Mouse (Mus musculus) forebrain, embryonic 14.5 days (tissue): ENCODE measurements at regions not wholly inside any gene's neighbourhood (a gene's known extent, or its start where the extent isn't known, plus 50 kb on each side); places are given as distances from the start of the nearest gene placed in this dataset.

ENCODE experiments used
- ATAC-seq: fragments of 200-750 bp; cut with Nextera tagmentation; 2 replicates; pipeline ENCODE4 v1.8.0; 2017; ENCODE audit warnings: mild to moderate bottlenecking, moderate library complexity
- DNase-seq: peaks from one replicate; pipeline ENCODE4 v3.0.0-alpha.2; 2015; ENCODE audit warnings: low spot score
- H3K27ac ChIP-seq: fragments of 300-500 bp; sonication (generic); 2 replicates; pipeline ENCODE4 v1.5.1; 2014; ENCODE audit warnings: low read depth, mild to moderate bottlenecking, control low read depth, low read length, moderate library complexity
- H3K27me3 ChIP-seq: fragments of 300-500 bp; sonication (generic); replicated peaks from 2 replicates; pipeline ENCODE4 v1.6.1; 2014; ENCODE audit warnings: low read length, control low read depth, mixed read lengths; ENCODE audit not compliant: control insufficient read depth, insufficient read depth
- H3K36me3 ChIP-seq: fragments of 300-500 bp; sonication (generic); 2 replicates; pipeline ENCODE4 v1.6.1; 2014; ENCODE audit warnings: low read length, control low read depth; ENCODE audit not compliant: control insufficient read depth, insufficient read depth
- H3K4me1 ChIP-seq: fragments of 300-500 bp; sonication (generic); 2 replicates; pipeline ENCODE4 v1.6.1; 2014; ENCODE audit warnings: antibody characterized with exemption, low read length, control low read depth; ENCODE audit not compliant: control insufficient read depth, insufficient read depth
- H3K4me2 ChIP-seq: fragments of 300-500 bp; sonication (generic); 2 replicates; pipeline ENCODE4 v1.6.1; 2014; ENCODE audit warnings: mild to moderate bottlenecking, control low read depth, low read length
- H3K4me3 ChIP-seq: fragments of 300-500 bp; sonication (generic); 2 replicates; pipeline ENCODE4 v1.5.1; 2014; ENCODE audit warnings: low read depth, low read length, control low read depth
- H3K9ac ChIP-seq: fragments of 300-500 bp; sonication (generic); 2 replicates; pipeline ENCODE4 v1.6.1; 2014; ENCODE audit warnings: mild to moderate bottlenecking, low read length, control low read depth, moderate library complexity
- H3K9me3 ChIP-seq: fragments of 300-500 bp; sonication (generic); replicated peaks from 2 replicates; pipeline ENCODE4 v1.6.1; 2016; ENCODE audit warnings: low read length, control low read depth, mixed read lengths; ENCODE audit not compliant: control insufficient read depth
- WGBS: fragments of 180-500 bp; shearing (Covaris S2); extraction: QIAGEN DNeasy Blood & Tissue Kit; methylation state at CpG from one replicate; pipeline ENCODE4 v1.1.7; 2014; 5-methylcytosine and 5-hydroxymethylcytosine counted together

DNA sequence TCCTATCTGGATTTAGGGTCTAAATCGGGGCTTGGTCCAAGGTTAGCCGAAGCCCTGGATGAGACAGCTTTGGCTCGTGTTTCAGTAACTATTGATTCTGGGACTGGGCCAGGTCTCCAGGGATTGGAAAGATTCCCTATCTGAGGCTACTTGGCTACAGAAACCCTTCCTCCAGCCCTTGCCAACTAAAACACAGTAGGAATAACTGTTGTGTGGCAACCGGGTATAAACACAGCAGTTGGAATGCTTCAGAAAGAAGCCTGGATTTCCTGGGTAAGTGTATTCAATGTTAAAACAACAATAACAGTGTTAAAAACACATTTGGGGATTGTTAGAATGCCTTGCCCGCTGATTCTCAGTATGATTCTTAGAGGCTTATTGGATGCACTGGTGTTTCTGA is 398.8 kb downstream of the Mtx2 start:
- Histone ChIP-seq H3K27me3 (no peaks in the 10 kb centered on the region), H3K9ac (no peak overlapping the region), H3K36me3 (no peaks in the 10 kb centered on the region), H3K27ac (no peak overlapping the region), H3K4me3 (no peak overlapping the region), H3K9me3 (no peaks in the 10 kb centered on the region), H3K4me1 (peaks cover 9% of the 10 kb centered on the region), H3K4me2 (no peak overlapping the region)
- ATAC-seq (peak; percentile 57; the same call in 1 of the 2 replicates), DNase-seq (peak; percentile 65)
- WGBS = 54% methylated on average over 5 of the region's 5 CpGs

DNA sequence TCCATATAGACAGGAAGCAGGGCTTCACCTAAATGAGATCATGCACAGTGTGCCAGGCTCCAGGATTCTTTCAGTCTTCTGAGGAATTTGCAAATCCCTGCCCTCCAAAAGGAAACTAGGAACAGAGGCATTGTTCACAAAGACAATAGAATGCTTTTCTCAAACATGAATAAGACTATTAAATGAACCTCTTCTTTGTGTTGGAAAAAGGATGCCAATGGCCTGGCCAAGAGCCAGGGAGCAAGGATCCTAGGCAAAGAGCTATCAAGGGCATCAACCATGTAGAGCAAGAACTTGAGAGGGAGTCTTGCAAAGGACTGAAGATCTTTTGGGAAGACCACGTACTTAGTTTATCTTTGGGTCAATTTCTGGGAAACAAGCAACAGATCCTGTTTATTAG is 415.4 kb downstream of the Mtx2 start:
- no peak for DNase-seq
- 68% methylated on average over 1 of the region's 1 CpGs for WGBS
- Histone ChIP-seq H3K36me3 (no peaks in the 10 kb centered on the region), H3K4me1 (peaks cover 22% of the 10 kb centered on the region), H3K9ac (no peak overlapping the region), H3K9me3 (no peaks in the 10 kb centered on the region), H3K4me3 (no peak overlapping the region), H3K27ac (no peak overlapping the region), H3K27me3 (no peaks in the 10 kb centered on the region), H3K4me2 (no peak overlapping the region)
- ATAC-seq = no peak

DNA sequence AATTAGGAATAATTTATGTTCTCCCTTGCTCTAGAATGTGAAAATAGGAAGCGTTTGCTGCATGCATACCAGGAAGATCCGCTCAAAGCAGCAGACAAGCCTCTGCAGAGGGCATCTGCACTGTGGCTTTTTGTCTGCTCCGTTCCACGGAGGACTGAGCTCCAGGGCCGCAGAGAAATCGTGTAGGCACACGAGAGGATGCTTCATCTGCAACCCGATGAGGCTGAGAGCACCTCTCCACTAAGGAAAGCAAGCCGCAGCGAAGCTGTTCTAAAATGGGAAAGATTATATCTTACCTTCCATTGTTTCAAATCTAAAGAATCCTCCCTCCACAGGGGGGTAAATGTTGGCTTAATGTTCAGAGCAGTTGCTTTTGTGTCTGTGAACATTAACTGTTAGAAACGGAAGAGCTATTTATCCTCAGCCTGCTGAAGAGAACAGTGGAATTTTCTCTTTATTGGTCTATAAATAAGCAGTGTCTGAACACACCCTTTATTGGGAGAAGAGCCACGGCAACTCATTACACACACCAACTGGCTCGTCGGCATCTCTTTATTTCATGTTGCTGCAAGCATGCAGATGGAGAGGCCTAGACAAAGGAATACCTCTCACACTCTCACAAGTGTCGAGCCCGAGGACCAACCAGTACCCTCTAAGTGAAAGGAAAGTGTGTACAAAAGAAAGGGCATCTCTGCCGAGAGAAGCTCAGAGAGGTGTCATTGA is 414.6 kb upstream of the Hnrnpa3 start:
- H3K27ac ChIP-seq = peak overlapping the region; percentile 75
- 36% methylated on average over 17 of the region's 17 CpGs for WGBS
- no peaks in the 10 kb centered on the region for H3K9me3 ChIP-seq
- peak overlapping the region; percentile 33 for H3K9ac ChIP-seq
- H3K4me1 ChIP-seq = peaks cover 34% of the 10 kb centered on the region
- H3K4me2 ChIP-seq = 0 out of 2 replicates have a peak overlapping the region, but pooled peaks have one; percentile 7
- no peaks in the 10 kb centered on the region for H3K27me3 ChIP-seq
- no peak overlapping the region for H3K4me3 ChIP-seq
- no peaks in the 10 kb centered on the region for H3K36me3 ChIP-seq
- peak; percentile 62 for DNase-seq
- ATAC-seq = peak; percentile 24; the same call in 1 of the 2 replicates

DNA sequence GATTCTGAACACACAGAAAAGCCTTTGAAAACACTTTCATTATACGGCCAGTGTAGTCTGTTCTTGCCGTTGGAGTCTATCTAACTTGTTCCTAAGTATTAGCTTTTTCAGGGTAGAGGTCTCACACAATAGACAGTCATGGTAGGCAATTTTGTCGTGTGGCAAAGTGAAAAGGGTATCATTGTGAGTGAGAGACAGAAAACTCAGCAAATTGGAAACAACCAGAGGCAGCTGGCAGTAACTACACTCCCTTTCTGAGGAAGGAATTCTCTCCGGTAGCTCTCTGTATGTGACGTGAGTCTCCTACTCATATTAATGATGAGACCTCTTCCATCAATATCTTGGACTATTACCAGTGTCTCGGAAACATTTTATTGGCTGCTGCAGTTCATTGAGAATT is 413.8 kb upstream of the Hnrnpa3 start:
- peaks cover 34% of the 10 kb centered on the region for H3K4me1 ChIP-seq
- ATAC-seq = no peak
- H3K4me3 ChIP-seq = no peak overlapping the region
- no peak overlapping the region for H3K9ac ChIP-seq
- no peaks in the 10 kb centered on the region for H3K27me3 ChIP-seq
- no peaks in the 10 kb centered on the region for H3K36me3 ChIP-seq
- H3K27ac ChIP-seq = peak overlapping the region; percentile 75
- peak; percentile 55 for DNase-seq
- no peaks in the 10 kb centered on the region for H3K9me3 ChIP-seq
- H3K4me2 ChIP-seq = no peak overlapping the region
- WGBS = 33% methylated on average over 6 of the region's 6 CpGs

DNA sequence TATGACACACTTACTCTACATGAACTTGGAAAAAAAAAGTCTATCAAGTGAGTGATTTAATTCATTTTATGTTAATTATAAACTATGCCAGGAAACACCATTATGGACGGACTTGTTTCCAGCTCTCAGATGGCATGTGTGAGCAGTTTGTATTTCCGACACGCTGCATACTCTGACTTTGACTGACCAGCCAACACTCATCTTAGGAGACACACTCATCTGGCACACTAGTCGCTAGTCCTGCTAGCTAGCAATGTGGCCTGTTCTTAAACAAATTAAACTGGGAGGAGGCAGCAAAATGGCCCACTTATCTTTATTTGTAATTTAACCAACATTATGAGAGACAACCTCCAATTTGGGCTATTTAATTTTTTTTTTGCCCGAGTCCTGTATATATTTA is 413.4 kb upstream of the Hnrnpa3 start:
- peaks cover 34% of the 10 kb centered on the region for H3K4me1 ChIP-seq
- H3K27ac ChIP-seq = peak overlapping the region; percentile 75
- ATAC-seq = peak; percentile 38; the same call in 1 of the 2 replicates
- peak overlapping the region; percentile 40 for H3K4me2 ChIP-seq
- 0 out of 2 replicates have a peak overlapping the region, but pooled peaks have one; percentile 18 for H3K9ac ChIP-seq
- no peak overlapping the region for H3K4me3 ChIP-seq
- no peaks in the 10 kb centered on the region for H3K9me3 ChIP-seq
- 41% methylated on average over 5 of the region's 5 CpGs for WGBS
- no peaks in the 10 kb centered on the region for H3K27me3 ChIP-seq
- no peaks in the 10 kb centered on the region for H3K36me3 ChIP-seq
- DNase-seq = no peak

DNA sequence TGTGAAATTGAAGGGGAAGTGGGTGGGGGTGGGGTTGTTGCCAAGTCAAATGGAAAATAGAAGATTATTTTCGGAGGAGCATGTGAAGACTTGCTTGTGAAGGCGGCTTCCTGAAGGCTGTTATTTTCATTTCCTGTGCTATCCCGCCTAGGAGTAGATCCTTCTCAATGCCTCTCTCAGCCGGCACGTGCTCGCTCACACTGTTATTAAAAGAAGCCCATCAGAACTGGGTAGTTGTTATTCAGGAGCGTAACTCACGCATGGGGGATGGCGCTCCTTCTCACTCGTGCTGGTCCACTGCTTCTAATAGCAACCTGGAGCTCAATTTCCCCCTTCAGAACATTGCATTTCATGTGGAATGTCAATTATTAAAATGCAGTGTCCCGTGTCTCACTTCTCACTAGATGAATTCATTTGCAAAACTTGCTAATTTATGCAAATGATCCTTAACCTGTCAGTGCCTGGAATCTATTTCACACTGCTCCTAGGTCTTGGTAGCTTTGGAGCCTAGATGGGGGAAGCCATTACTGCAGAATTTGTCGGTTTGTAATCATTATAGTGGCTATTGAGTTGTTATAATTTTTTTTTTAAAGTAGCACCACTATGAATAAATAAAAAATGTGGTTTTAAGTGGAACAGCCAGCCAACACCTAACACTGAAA is 412.8 kb upstream of the Hnrnpa3 start:
- H3K9ac ChIP-seq = peak overlapping the region; percentile 18; the same call in 1 of the 2 replicates
- H3K27me3 ChIP-seq = no peaks in the 10 kb centered on the region
- no peak overlapping the region for H3K4me3 ChIP-seq
- DNase-seq = peak; percentile 89
- H3K36me3 ChIP-seq = no peaks in the 10 kb centered on the region
- peaks cover 34% of the 10 kb centered on the region for H3K4me1 ChIP-seq
- H3K4me2 ChIP-seq = peak overlapping the region; percentile 40
- WGBS = 3% methylated on average over 12 of the region's 12 CpGs
- H3K9me3 ChIP-seq = no peaks in the 10 kb centered on the region
- peak; percentile 89 for ATAC-seq
- H3K27ac ChIP-seq = peak overlapping the region; percentile 75

DNA sequence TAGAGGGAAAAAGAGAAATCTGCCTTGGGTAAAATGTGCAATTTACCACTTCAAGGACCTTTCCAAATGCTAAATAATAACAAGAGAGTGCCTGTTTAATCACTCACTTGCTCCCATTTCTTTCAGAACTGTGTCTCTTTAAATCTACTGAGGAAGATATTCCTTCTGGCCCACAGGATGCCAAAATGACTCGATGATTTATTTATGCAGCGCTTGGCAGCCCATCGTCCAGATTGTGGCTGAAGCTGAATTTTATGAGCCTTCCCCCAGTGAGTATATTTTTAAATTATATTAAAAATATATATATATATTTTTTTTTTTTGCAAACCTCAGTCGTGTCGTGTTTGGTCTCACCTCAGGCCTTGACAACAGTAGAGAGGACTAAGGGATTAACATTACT is 410.8 kb upstream of the Hnrnpa3 start:
- H3K9me3 ChIP-seq = no peaks in the 10 kb centered on the region
- ATAC-seq (no peak), DNase-seq (peak; percentile 58)
- no peak overlapping the region for H3K9ac ChIP-seq
- no peaks in the 10 kb centered on the region for H3K27me3 ChIP-seq
- peaks cover 34% of the 10 kb centered on the region for H3K4me1 ChIP-seq
- H3K4me3 ChIP-seq = no peak overlapping the region
- no peaks in the 10 kb centered on the region for H3K36me3 ChIP-seq
- H3K4me2 ChIP-seq = no peak overlapping the region
- no peak overlapping the region; the same call in 1 of the 2 replicates for H3K27ac ChIP-seq
- 22% methylated on average over 5 of the region's 5 CpGs for WGBS

DNA sequence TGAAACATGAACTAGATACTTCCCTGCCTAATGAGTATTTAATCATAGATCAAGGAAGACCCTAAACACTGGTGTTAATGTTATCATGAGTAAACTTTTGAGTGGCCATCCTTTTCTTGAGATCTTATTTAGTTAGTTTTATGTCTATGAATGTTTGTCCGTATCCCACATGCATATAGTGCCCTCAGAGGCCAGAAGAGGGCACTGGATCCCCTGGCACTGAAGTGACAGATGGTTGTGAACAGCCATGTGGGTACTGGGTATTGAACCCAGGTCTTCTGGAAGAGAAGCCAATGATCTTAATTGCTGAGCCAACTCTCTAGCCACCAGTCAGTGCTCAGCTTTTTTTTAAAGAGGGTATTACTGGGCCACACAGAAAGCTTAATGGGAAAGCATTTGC is 408.6 kb upstream of the Hnrnpa3 start:
- Histone ChIP-seq H3K4me2 (no peak overlapping the region), H3K9me3 (no peaks in the 10 kb centered on the region), H3K27me3 (no peaks in the 10 kb centered on the region), H3K36me3 (no peaks in the 10 kb centered on the region), H3K4me3 (no peak overlapping the region), H3K9ac (no peak overlapping the region), H3K27ac (no peak overlapping the region), H3K4me1 (peaks cover 16% of the 10 kb centered on the region)
- ATAC-seq (no peak), DNase-seq (no peak)
- WGBS = 96% methylated on average over 1 of the region's 1 CpGs

DNA sequence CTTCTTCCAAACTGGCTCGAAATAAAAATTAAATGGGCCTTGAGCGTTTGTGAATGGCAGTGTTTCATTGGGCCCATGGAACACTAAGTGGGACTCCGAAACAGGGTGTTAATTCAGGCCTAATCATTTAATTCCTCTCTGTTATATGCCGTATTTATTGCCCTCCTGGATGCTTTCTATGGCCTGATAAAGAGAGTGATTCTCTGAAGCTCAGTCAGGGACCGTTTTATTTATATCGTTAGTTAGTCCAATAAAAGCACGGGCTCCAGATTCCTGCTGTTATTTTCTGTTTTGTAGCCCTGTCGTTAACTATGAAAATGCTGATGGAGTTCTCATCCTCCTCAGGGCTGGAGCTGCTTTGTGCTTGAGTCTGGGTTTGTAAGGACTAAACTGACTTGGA is 406.2 kb upstream of the Hnrnpa3 start:
- Histone ChIP-seq H3K4me3 (no peak overlapping the region), H3K4me1 (peaks cover 3% of the 10 kb centered on the region; the same call in 1 of the 2 replicates), H3K27me3 (no peaks in the 10 kb centered on the region), H3K4me2 (no peak overlapping the region), H3K27ac (no peak overlapping the region), H3K9me3 (no peaks in the 10 kb centered on the region), H3K36me3 (no peaks in the 10 kb centered on the region), H3K9ac (no peak overlapping the region)
- DNase-seq = no peak
- ATAC-seq = no peak
- 10% methylated on average over 8 of the region's 8 CpGs for WGBS
